Mouse (Mus musculus) MEL (cell line): ENCODE data around the gene Samd4. TPM values are rescaled to one million over a fixed set of nuclear protein-coding genes. Genes with fewer than 3 reads are reported as not detected.
A peak's percentile ranks its signal among the peaks of the same experiment; 100 is the strongest.

Experiments used
- DNase-seq: peaks from one replicate; pipeline ENCODE4 v3.0.0; 2011; ENCODE audit warnings: low read depth, low spot score
- H3K27ac ChIP-seq: 2 replicates; pipeline ENCODE4 v1.5.1; 2012; ENCODE audit warnings: low read depth, mild to moderate bottlenecking, control low read depth, low read length, moderate library complexity; ENCODE audit not compliant: control insufficient read depth
- H3K27me3 ChIP-seq, 2 experiments: fragments of 150-350 bp in 1 of 2; sonication (generic) in 1 of 2; 2 replicates each; pipeline ENCODE4 v1.6.1; 2012; ENCODE audit warnings: low read length in 2 of 2, mild to moderate bottlenecking in 2 of 2, improper control_type of control experiment in 1 of 2, moderate library complexity in 1 of 2; ENCODE audit not compliant: insufficient read depth in 2 of 2, control insufficient read depth in 1 of 2
- H3K36me3 ChIP-seq, 2 experiments: 2 replicates each; pipeline ENCODE4 v1.6.1; 2012 to 2014; ENCODE audit warnings: low read length in 2 of 2, improper control_type of control experiment in 1 of 2, inconsistent platforms in 1 of 2, mild to moderate bottlenecking in 1 of 2; ENCODE audit not compliant: insufficient read depth in 2 of 2, control insufficient read depth in 1 of 2
- H3K4me1 ChIP-seq, 2 experiments: fragments of 150-350 bp in 1 of 2; sonication (generic) in 1 of 2; 2 replicates each; pipeline ENCODE4 v1.6.1; 2012; ENCODE audit warnings: low read length in 2 of 2, improper control_type of control experiment in 1 of 2, mild to moderate bottlenecking in 1 of 2; ENCODE audit not compliant: insufficient read depth in 2 of 2, control insufficient read depth in 1 of 2
- H3K4me3 ChIP-seq, 2 experiments: fragments of 150-350 bp in 1 of 2; sonication (generic) in 1 of 2; 2 replicates each; pipeline ENCODE4 v1.5.1; 2012; ENCODE audit warnings: low read depth in 2 of 2, low read length in 2 of 2, mild to moderate bottlenecking in 2 of 2, moderate library complexity in 2 of 2, control low read depth in 1 of 2, improper control_type of control experiment in 1 of 2; ENCODE audit not compliant: control insufficient read depth in 1 of 2, insufficient read depth in 1 of 2
- H3K79me2 ChIP-seq: 2 replicates; pipeline ENCODE4 v1.6.1; 2012; ENCODE audit warnings: mild to moderate bottlenecking, low read length, moderate library complexity; ENCODE audit not compliant: control insufficient read depth, poor library complexity, insufficient read depth
- H3K9ac ChIP-seq: 2 replicates; pipeline ENCODE4 v1.6.1; 2012; ENCODE audit warnings: low read depth, mild to moderate bottlenecking, control low read depth, low read length, moderate library complexity; ENCODE audit not compliant: control insufficient read depth, poor library complexity, severe bottlenecking
- H3K9me3 ChIP-seq: fragments of 150-350 bp; sonication (generic); replicated peaks from 2 replicates; pipeline ENCODE4 v1.6.1; 2012; ENCODE audit warnings: mild to moderate bottlenecking, low read length, improper control_type of control experiment, moderate library complexity; ENCODE audit not compliant: insufficient read depth
- CHD1 ChIP-seq: IDR thresholded peaks from 2 replicates; pipeline ENCODE4 v1.6.1; 2012; ENCODE audit warnings: low read depth, mild to moderate bottlenecking, inconsistent platforms, low read length, improper control_type of control experiment
- CTCF ChIP-seq, 3 experiments: IDR thresholded peaks in 2 of 3; conservative IDR thresholded peaks in 1 of 3; 2 replicates each; pipeline ENCODE4 v1.5.1; 2011 to 2012; ENCODE audit warnings: low read length in 3 of 3, low read depth in 2 of 3, mild to moderate bottlenecking in 2 of 3, improper control_type of control experiment in 1 of 3, inconsistent platforms in 1 of 3, mixed read lengths in 1 of 3, moderate library complexity in 1 of 3; ENCODE audit not compliant: control insufficient read depth in 1 of 3, insufficient read depth in 1 of 3, poor library complexity in 1 of 3, severe bottlenecking in 1 of 3
- EP300 ChIP-seq, 2 experiments: IDR thresholded peaks; 2 replicates each; pipeline ENCODE4 v1.6.1; 2011; ENCODE audit warnings: improper control_type of control experiment in 2 of 2, low read length in 2 of 2, low read depth in 1 of 2, mild to moderate bottlenecking in 1 of 2
- GATA1 ChIP-seq: IDR thresholded peaks from 2 replicates; pipeline ENCODE4 v1.6.1; 2011; ENCODE audit warnings: low read depth, low read length, improper control_type of control experiment
- KAT2A ChIP-seq: conservative IDR thresholded peaks from 2 replicates; pipeline ENCODE4 v1.6.1; 2012; ENCODE audit warnings: low read depth, low read length, improper control_type of control experiment, inconsistent platforms
- MAX ChIP-seq: IDR thresholded peaks from 2 replicates; pipeline ENCODE4 v1.6.1; 2011; ENCODE audit warnings: low read length, improper control_type of control experiment
- MAZ ChIP-seq: IDR thresholded peaks from 2 replicates; pipeline ENCODE4 v1.6.1; 2012; ENCODE audit warnings: low read depth, mild to moderate bottlenecking, inconsistent platforms, low read length, improper control_type of control experiment
- MXI1 ChIP-seq: IDR thresholded peaks from 2 replicates; pipeline ENCODE4 v1.6.1; 2011; ENCODE audit warnings: mild to moderate bottlenecking, low read depth, low read length, improper control_type of control experiment
- MYC ChIP-seq: IDR thresholded peaks from 2 replicates; pipeline ENCODE4 v1.6.1; 2011; ENCODE audit warnings: low read depth, mild to moderate bottlenecking, low read length, improper control_type of control experiment, moderate library complexity
- RCOR1 ChIP-seq: IDR thresholded peaks from 2 replicates; pipeline ENCODE4 v1.6.1; 2012; ENCODE audit warnings: low read depth, mild to moderate bottlenecking, inconsistent platforms, low read length, improper control_type of control experiment
- SMC3 ChIP-seq: IDR thresholded peaks from 2 replicates; pipeline ENCODE4 v1.6.1; 2011; ENCODE audit warnings: low read depth, low read length, improper control_type of control experiment
- TBP ChIP-seq: IDR thresholded peaks from 2 replicates; pipeline ENCODE4 v1.8.0; 2011; ENCODE audit warnings: low read depth, low read length, improper control_type of control experiment
- UBTF ChIP-seq: IDR thresholded peaks from 2 replicates; pipeline ENCODE4 v1.6.1; 2012; ENCODE audit warnings: low read depth, mild to moderate bottlenecking, inconsistent platforms, low read length, improper control_type of control experiment, moderate library complexity, borderline replicate concordance; ENCODE audit not compliant: insufficient read depth
- ZC3H11A ChIP-seq: IDR thresholded peaks from 2 replicates; pipeline ENCODE4 v1.6.1; 2012; ENCODE audit warnings: low read depth, mild to moderate bottlenecking, inconsistent platforms, low read length, improper control_type of control experiment
- ZNF384 ChIP-seq: IDR thresholded peaks from 2 replicates; pipeline ENCODE4 v1.6.1; 2012; ENCODE audit warnings: low read depth, mild to moderate bottlenecking, inconsistent platforms, low read length, improper control_type of control experiment
- polyA plus RNA-seq, 2 experiments: library from polyadenylated mRNA; stranded (reverse) in 1 of 2; unstranded in 1 of 2; fragments of >175 nt in 1 of 2; fragments of >200 nt in 1 of 2; gene quantifications; 2 replicates each; pipeline versions ENCODE4 v1.2.1 to v1.2.4; 2012; ENCODE audit warnings: low replicate concordance in 2 of 2, low read depth in 1 of 2; ENCODE audit not compliant: insufficient read length in 2 of 2, insufficient read depth in 1 of 2, missing spikeins in 1 of 2
- total RNA-seq: library from RNA; depleted of rRNA; stranded (reverse); fragments of 300-350 nt; gene quantifications from 2 replicates; pipeline ENCODE4 v1.2.3, GENCODE M21; 2012

Samd4 gene
- total and polyA plus RNA-seq, 3 experiments: 0.04 to 0.08 TPM; not detected in 1

DNA sequence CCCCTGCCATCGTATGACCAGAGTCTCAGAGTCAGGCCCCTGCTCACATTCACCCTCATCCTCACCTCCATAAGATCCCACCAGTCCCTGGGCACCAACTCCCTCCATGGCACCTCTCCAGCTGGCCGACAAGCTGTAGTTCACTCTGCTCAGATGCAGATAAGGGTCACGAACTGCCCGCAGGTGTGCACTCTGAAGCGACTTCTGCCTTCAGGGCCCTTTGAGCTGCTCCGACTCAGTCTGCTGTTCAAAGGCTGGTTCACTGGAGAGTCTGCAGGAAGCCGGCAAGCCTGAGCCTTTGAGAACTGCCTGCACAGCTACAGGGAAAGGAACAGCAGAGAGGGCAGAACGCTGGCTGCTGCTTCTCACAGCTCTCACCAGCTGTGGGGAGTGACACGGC, 232.5 kb downstream of the Samd4 start:
- H3K27me3 ChIP-seq: peaks cover 0 to 1% of the 10 kb centered on the region in 2 experiments; a peak in 1 of 4 replicates

GRCm38 (mm10) chr14:47116062-47116762, 233.6 kb downstream of the Samd4 start:
- DNase-seq: peak; percentile 74
- TF ChIP-seq GATA1 (peak; percentile 51; the same call in 1 of the 2 replicates), TBP (no peak)
- no peak overlapping the region for H3K27ac ChIP-seq
- peaks cover 0 to under 1% of the 10 kb centered on the region in 2 experiments; a peak in 1 of 4 replicates for H3K27me3 ChIP-seq
- H3K9me3 ChIP-seq: no peaks in the 10 kb centered on the region
- H3K4me3 ChIP-seq: no peak overlapping the region
- no peaks in the 10 kb centered on the region for H3K79me2 ChIP-seq
- peaks cover 0 to 4% of the 10 kb centered on the region in 2 experiments; a peak in 1 of 4 replicates for H3K36me3 ChIP-seq
- H3K9ac ChIP-seq: no peak overlapping the region
- H3K4me1 ChIP-seq: peaks cover 0 to 4% of the 10 kb centered on the region in 2 experiments; a peak in 3 of 4 replicates

More for the DNA sequence above, 232.5 kb downstream of the Samd4 start:
- no peak overlapping the region for H3K9ac ChIP-seq
- no peaks in the 10 kb centered on the region for H3K79me2 ChIP-seq
- no peaks in the 10 kb centered on the region for H3K9me3 ChIP-seq
- DNase-seq: no peak
- no peak overlapping the region for H3K4me3 ChIP-seq
- no peak for TF ChIP-seq UBTF
- no peak for TF ChIP-seq MAX
- no peak for TF ChIP-seq ZNF384
- no peak for TF ChIP-seq MYC
- no peak for TF ChIP-seq MAZ
- no peak for TF ChIP-seq CHD1
- no peak for TF ChIP-seq ZC3H11A
- TF ChIP-seq, all 39 proteins: peak for 0
- Histone ChIP-seq H3K4me1 (peaks cover 0 to 4% of the 10 kb centered on the region in 2 experiments; a peak in 3 of 4 replicates), H3K36me3 (peaks cover 0 to 4% of the 10 kb centered on the region in 2 experiments; a peak in 1 of 4 replicates), H3K27ac (no peak overlapping the region)

DNA sequence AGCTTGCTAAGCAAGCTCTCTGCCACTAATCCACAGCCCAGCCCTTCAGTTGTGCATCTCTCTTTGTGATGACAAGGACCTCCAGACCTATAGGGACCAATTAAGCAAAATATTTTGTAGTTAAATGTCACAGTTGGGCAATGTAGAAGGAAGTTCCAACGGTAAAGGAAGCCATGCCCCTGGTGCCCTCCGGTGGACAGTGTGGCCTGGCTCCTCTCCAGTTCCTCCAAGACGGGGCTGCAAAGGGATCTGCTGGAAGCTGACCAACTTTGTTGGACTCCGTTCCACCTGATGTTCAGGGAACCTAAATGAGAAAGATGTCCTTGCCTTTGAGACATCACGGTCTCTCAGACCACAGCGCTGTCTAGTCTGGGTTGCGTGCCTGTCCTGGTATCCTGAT, 234.9 kb downstream of the Samd4 start:
- Histone ChIP-seq H3K79me2 (no peaks in the 10 kb centered on the region), H3K4me3 (no peak overlapping the region), H3K27me3 (no peaks in the 10 kb centered on the region; a peak in 1 of 4 replicates), H3K27ac (no peak overlapping the region), H3K9ac (no peak overlapping the region), H3K9me3 (no peaks in the 10 kb centered on the region), H3K4me1 (peaks cover 0 to 4% of the 10 kb centered on the region in 2 experiments; a peak in 3 of 4 replicates), H3K36me3 (peaks cover 0 to 4% of the 10 kb centered on the region in 2 experiments; a peak in 1 of 4 replicates)
- TF ChIP-seq MXI1: no peak
- TF ChIP-seq RCOR1: no peak
- TF ChIP-seq SMC3: peak; percentile 15; the same call in 1 of the 2 replicates
- TF ChIP-seq EP300 (IDR thresholded peaks at IDR 0.05; ENCODE audit: low read depth in 1 of 2, low read length in 2 of 2): no peak
- peak in 1 of 3 experiments; percentile 16; a peak in 2 of 6 replicates for TF ChIP-seq CTCF (IDR thresholded peaks at IDR 0.05 in 2 of 3, conservative IDR thresholded peaks at IDR 0.05 in 1 of 3; ENCODE audit: control insufficient read depth in 1 of 3, insufficient read depth in 1 of 3, low read depth in 2 of 3, low read length in 3 of 3, poor library complexity in 1 of 3, severe bottlenecking in 1 of 3)
- no peak for TF ChIP-seq KAT2A
- DNase-seq: no peak
